Mouse (Mus musculus) neural tube, embryonic 10.5 days (tissue): Measurements from ENCODE around the gene Kif26b.

Experiments
- DNase-seq: peaks from one replicate; pipeline ENCODE4 v3.0.0-alpha.2; 2017; ENCODE audit warnings: low spot score; ENCODE audit errors: extremely low spot score

Kif26b gene

DNA sequence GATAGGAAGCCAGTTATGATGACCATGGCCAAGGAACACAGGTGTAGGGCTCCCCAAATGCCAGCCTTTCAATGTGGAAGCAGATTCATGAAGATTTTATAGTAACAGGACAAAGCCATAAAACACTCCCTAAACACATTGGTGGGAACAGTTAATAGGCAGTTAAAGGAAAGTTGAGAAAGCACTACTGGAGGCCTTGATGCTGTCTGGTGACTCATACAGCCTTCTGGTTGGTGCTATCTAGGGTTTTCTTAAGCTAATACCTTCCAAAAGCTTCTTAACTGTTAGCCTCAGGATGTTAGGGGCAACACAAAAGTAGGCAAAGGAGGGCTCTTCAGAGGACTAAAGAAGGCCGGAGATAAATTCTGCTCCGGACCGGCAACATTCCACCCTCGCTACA is 366.7 kb downstream of the Kif26b start:
- no peak for DNase-seq

GRCm38 (mm10) chr1:178910951-178911350 is 382.0 kb downstream of the Kif26b start:
- no peak for DNase-seq

DNA sequence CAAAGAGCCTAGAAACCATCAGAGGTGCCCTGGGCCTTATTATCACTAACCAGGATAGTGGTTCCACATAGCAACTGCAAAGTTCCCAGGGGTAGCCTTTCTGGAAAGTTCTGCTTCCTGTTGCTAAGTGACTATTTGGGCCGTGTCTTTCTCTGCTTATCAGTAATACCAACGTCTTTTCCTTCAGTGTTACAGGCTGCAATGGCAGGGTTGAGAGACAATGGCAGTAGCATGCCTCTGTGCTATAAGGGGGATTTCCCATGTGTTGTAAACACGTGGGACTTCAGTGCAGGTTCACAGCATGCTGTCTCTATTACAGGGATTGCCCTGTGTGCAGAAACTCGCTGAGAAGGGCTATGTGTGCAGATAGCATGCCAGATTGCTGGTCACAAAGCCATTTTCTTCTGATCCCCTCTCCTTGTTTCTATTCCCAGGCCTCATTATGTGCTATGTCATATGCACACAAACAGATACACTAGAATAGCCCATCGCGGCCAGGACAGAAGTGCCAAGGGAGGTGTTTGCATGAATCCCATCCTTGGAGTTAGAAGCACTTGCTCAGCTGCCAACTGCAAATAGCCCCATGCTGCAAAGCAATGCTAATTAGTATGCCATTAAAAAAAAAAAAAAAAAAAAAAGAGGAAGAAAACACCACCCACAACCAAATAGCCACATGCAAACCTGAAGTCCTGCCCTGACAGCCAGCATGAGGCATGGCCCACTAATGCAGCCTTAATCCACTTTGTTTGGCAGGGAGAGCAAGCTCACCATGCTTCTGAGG is 384.2 kb downstream of the Kif26b start:
- DNase-seq, result no peak

DNA sequence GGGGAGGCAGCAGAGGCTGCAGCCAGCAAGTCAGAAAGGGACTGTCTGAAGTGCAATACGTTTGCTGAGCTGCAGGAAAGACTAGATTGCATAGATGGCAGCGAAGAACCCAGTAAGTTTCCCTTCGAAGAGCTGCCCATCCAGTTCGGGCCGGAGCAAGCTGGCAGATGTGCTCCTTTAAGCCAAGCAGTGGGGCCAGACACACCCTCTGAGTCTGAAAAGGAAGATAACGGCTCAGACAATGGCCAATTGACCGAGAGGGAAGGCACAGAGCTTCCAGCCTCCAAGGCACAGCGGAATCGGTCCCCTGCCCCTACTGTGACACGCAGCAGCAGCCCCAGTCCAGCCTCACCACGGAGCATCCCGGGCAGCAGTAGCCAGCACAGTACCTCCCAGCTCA is 386.1 kb downstream of the Kif26b start:
- DNase-seq, result no peak

- no peak for DNase-seq
Observed at GRCm38 (mm10) chr1:178917194-178917902, 388.4 kb downstream of the Kif26b start.

GRCm38 (mm10) chr1:178924492-178925183 is 395.7 kb downstream of the Kif26b start:
- no peak for DNase-seq

- no peak for DNase-seq
Observed at GRCm38 (mm10) chr1:178929531-178929930, 400.6 kb downstream of the Kif26b start.

- DNase-seq, result no peak
Observed at GRCm38 (mm10) chr1:178933953-178934637, 405.2 kb downstream of the Kif26b start.

DNA sequence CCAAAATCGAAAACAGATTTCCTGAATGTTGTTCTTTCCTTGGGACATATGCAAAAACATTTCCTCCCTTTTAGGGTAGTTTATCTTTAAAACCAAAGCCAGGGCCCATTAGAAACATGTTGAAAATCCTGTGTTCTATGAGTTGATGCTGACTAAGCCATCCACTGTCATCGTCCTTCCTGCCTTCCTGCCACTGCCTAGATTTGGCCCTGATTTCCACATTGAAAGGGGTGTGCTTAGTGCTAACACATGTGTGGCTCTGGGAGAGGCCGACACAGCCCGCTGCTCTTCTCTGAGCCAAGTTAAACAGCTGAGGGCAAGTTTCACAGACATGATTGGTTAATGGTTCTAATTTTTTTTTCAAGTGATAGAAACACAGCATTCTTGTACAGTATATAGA is 407.5 kb downstream of the Kif26b start:
- DNase-seq, result no peak

GRCm38 (mm10) chr1:178936976-178937375 is 408.1 kb downstream of the Kif26b start:
- no peak for DNase-seq

DNA sequence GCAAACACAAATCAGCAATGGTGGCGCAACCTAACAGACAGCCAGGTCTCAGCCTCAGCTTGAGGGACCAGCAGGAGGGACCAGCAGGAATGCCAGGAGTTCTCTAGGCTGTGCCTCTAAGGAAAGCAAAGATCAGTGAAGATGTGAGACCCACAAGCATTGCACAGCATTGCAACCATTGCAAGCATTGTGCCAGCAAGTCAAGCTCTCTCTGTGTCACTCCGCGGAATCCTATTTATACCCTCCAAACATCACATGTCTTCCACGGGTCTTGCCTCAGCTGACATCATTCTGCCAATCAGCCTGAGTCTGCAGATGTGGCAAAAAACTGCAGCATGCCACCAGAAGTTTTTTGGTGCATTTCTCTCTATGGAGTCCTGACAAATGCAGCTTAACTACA is 411.4 kb downstream of the Kif26b start:
- DNase-seq, result no peak

DNA sequence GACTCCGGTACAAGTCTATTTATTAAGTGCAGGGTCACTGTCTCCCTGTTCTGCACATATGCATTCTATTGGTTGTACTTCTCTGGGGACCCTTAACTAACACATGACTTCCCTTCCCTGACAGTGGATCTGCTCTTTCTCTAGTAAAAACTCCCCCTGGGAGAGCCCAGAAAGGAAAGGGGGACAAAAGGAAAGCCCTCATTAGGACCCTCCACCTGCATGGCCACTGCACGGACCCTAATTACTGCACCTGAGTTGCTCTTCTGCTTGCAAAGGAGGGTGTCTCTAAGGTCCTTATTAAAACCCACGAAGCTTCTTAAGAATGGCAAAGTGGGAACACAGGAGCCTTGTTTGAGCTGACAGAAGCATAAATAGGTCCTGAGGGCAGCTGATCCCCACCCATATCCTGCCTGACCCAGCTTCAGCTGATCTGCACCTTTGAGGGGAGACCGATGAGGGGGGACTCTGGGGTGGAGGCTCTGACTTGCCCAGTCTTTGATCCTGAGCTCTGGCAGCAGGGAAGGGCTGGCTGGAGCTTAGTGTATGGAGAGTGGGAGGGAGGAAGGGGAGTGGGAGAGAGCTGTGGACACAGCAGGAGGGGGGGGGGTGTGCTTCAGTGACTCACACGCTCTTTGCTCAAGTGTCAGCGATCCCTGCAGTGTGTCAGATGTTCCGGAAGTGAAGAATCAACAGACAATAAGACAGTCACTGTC is 413.5 kb downstream of the Kif26b start:
- DNase-seq, result no peak

GRCm38 (mm10) chr1:178952910-178953309 is 424.0 kb downstream of the Kif26b start:
- peak; percentile 28 for DNase-seq

GRCm38 (mm10) chr1:178958641-178959040 is 429.7 kb downstream of the Kif26b start:
- DNase-seq, result no peak

- peak; percentile 87 for DNase-seq
Observed at GRCm38 (mm10) chr1:178960015-178960559, 431.2 kb downstream of the Kif26b start.

DNA sequence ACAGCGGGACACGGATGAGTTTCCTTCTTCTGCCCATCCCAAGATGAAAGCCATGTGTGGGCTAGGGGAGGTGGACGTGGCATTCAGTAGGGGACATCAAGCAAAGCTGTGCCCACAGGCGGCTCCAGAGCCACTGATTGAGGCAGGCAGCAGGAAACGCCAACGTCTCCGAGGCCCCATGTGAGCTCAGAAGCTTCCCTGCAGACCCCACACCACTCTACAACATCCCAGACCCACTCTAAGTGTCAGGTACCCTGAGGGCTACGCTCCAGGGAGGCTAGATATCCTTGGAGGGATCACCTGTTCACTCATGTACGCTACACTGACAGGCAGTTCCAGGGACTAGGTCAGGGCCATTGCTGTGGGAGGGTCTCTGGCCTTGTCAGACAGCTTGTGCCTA is 432.7 kb downstream of the Kif26b start:
- DNase-seq, result no peak

- DNase-seq, result no peak
Observed at GRCm38 (mm10) chr1:178972055-178972454, 443.1 kb downstream of the Kif26b start.

DNA sequence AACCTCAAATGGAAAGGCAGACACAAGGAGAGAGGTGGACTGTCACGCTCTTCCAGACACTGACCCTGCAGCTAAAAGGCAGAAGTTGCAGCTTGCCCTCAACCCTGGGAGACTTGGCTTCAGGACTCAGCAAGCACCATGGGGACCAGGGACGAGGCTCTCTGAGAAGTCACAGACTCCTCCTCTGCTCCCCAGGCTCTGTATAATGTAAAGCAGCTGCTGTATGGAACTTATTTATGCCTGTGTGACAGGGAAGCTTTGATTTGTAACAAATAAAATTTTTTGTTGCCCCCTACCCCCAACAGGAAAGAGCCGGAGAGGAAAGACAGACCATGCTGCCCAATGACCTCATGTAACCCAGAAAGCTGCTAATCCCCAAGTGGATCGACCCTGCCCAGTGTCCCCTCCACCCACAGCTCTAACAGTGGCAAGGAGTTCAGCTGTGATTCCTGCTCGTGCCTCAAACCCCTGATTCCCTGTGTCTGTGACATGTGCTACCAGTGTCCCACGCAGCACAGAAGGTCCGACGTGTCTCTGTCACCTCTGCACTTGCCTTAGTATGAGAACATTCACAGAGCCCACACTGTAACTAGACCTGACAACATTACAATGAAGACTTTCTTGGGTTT is 449.8 kb downstream of the Kif26b start:
- DNase-seq, result no peak

DNA sequence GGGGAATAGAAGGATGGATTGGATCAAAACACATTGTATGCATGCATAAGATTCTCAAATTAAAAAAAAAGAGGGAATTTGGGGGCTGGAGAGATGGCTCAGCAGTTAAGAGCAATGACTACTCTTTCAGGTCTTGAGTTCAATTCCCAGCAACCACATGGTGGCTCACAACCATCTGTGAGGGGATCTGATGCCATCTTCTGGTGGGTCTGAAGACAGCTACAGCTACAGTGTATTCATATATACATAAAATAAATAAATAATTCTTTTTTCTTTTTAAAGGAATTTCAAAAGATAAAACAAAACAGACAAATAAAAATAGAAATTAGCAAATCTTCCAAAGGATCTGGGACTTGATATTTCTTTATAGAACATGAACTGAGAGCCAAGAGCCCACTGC is 451.3 kb downstream of the Kif26b start:
- no peak for DNase-seq

DNA sequence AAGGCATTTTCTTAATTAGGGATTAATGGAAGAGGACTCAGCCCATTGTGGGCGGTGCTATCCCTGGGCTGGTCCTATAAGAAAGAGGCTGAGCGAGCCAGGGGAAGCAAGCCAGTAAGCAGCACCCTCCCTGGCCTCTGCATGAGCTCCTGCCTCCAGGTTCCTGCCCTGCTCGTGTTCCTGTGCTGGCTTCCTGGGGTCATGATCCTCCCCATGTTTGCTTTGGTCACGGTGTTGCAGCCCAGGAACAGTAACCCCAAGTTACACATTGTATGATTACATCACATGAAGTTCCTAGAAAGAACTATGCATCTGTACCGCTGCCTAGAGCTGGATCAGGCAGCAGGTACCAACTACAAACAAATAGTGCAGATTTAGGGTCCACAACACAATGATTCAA is 452.7 kb downstream of the Kif26b start:
- no peak for DNase-seq
